Mouse (Mus musculus): Measurements from ENCODE around the gene Plxna4. TPM values are rescaled to one million over a fixed set of nuclear protein-coding genes. Genes with fewer than 3 reads are reported as not detected.

Gene Plxna4
- polyA plus RNA-seq, 1 experiment from 2014 or later, result 1.2 TPM

DNA sequence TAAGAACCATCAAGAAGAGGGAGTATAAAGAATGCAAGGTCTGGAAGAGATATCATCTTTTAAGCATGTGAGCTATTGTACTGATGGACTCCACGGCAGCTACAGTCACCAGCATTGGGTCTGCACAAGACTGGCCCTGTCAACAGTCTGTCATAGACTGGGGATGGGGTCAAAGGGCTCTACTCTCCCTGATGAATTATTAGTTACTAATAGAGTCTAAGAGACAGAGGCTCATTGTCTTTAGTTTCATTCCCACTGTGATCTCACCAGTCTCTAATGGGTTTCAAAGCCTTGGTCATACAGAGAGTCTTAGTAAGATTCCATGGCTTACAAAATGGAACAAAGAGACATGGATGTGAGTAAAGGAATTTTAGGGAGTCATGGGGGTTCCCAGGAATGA, 467.1 kb downstream of the Plxna4 start:
- Histone ChIP-seq H3K36me3 (ENCODE audit: insufficient read depth, low read length) (no peaks in the 10 kb centered on the region), H3K27me3 (ENCODE audit: insufficient read depth, low read length) (no peaks in the 10 kb centered on the region), H3K27ac (ENCODE audit: low read length) (no peak overlapping the region), H3K4me1 (ENCODE audit: insufficient read depth, low read length) (no peaks in the 10 kb centered on the region), H3K9me3 (ENCODE audit: low read length) (no peaks in the 10 kb centered on the region), H3K4me3 (ENCODE audit: low read length) (no peak overlapping the region), H3K9ac (replicated peaks; ENCODE audit: low read length) (no peak overlapping the region), H3K4me2 (replicated peaks; ENCODE audit: low read depth, low read length) (no peak overlapping the region)
- 50% methylated on average over 1 of the region's 1 CpGs for WGBS
- no peak for ATAC-seq (ENCODE audit: low FRiP score, low TSS enrichment)

DNA sequence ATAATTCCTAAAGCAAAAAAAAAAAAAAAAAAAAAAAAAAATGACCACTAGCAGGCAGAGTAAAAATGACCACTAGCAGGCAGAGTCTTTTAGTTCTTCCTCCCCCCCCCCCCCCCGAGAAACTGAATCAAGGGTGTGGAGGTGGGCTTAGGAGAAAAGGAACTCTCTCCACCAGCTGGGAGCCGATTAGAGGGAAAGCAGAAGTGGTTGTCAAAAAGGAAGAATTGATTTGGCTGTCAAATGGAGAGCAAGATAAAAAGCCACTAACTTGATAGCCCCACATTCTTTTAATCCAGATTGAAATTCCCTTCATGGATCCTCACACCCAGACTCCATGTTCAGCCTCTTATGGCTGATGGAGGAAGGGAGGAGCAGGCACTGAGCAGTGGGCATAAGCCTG, 478.8 kb downstream of the Plxna4 start:
- H3K4me2 ChIP-seq (replicated peaks; ENCODE audit: low read depth, low read length), result no peak overlapping the region
- H3K4me3 ChIP-seq (ENCODE audit: low read length), result no peak overlapping the region
- no peak overlapping the region for H3K27ac ChIP-seq (ENCODE audit: low read length)
- no peaks in the 10 kb centered on the region for H3K4me1 ChIP-seq (ENCODE audit: insufficient read depth, low read length)
- 57% methylated on average over 2 of the region's 2 CpGs for WGBS
- no peaks in the 10 kb centered on the region for H3K9me3 ChIP-seq (ENCODE audit: low read length)
- H3K9ac ChIP-seq (replicated peaks; ENCODE audit: low read length), result no peak overlapping the region
- H3K27me3 ChIP-seq (ENCODE audit: insufficient read depth, low read length), result no peaks in the 10 kb centered on the region
- H3K36me3 ChIP-seq (ENCODE audit: insufficient read depth, low read length), result no peaks in the 10 kb centered on the region
- no peak for ATAC-seq (ENCODE audit: low FRiP score, low TSS enrichment)

DNA sequence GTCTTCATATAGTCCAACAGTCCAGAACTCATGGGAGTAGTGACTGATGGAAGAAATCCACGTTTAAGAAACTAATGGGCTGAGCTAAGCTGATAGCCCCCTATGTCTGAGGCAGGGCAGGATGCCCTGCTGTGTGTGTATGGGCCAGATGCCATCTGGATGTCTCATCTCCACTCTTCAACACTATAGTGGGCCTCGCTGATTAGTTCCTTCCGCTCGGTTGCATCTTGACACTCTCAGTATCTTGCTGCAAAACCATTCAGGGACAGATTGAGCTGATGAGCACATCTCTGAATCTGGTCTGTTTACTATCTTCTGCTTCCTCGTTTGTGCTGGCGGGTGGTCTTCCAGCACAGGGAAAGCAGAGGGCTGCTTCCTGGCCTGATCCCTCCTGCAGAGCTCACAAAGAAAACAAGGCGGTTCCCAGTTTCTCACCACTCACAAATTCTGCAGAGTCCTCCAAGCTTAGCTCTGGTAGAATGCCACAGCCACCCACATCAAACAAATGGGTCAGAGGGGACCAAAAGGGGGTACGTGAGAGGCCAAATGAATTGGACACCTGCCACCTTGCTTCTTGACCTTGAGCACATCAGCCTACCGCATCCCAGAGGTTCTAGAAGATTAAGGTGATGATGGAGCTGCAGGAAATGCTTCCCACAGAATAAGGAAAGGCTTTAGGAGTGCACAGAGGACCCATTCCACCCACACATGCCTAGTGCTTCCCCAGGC, 482.3 kb downstream of the Plxna4 start:
- no peaks in the 10 kb centered on the region for H3K36me3 ChIP-seq (ENCODE audit: insufficient read depth, low read length)
- H3K9ac ChIP-seq (replicated peaks; ENCODE audit: low read length), result no peak overlapping the region
- no peak overlapping the region for H3K4me3 ChIP-seq (ENCODE audit: low read length)

More for the DNA sequence above, 482.3 kb downstream of the Plxna4 start:
- H3K4me2 ChIP-seq (replicated peaks; ENCODE audit: low read depth, low read length), result no peak overlapping the region
- H3K4me1 ChIP-seq (ENCODE audit: insufficient read depth, low read length), result no peaks in the 10 kb centered on the region
- no peaks in the 10 kb centered on the region for H3K9me3 ChIP-seq (ENCODE audit: low read length)
- no peak overlapping the region for H3K27ac ChIP-seq (ENCODE audit: low read length)
- H3K27me3 ChIP-seq (ENCODE audit: insufficient read depth, low read length), result no peaks in the 10 kb centered on the region
- WGBS, result 44% methylated on average over 9 of the region's 9 CpGs
- ATAC-seq (ENCODE audit: low FRiP score, low TSS enrichment), result no peak
